Mouse (Mus musculus) heart, postnatal 0 days (tissue): ENCODE measurements around the gene B4galnt2.

Source experiments
- CTCF ChIP-seq: IDR thresholded peaks from 2 replicates; pipeline ENCODE4 v1.5.1; 2016; ENCODE audit warnings: antibody characterized with exemption, control low read depth, low read depth
- EP300 ChIP-seq: IDR thresholded peaks from 2 replicates; pipeline ENCODE4 v1.6.1; 2016; ENCODE audit warnings: antibody characterized with exemption, low read depth

DNA sequence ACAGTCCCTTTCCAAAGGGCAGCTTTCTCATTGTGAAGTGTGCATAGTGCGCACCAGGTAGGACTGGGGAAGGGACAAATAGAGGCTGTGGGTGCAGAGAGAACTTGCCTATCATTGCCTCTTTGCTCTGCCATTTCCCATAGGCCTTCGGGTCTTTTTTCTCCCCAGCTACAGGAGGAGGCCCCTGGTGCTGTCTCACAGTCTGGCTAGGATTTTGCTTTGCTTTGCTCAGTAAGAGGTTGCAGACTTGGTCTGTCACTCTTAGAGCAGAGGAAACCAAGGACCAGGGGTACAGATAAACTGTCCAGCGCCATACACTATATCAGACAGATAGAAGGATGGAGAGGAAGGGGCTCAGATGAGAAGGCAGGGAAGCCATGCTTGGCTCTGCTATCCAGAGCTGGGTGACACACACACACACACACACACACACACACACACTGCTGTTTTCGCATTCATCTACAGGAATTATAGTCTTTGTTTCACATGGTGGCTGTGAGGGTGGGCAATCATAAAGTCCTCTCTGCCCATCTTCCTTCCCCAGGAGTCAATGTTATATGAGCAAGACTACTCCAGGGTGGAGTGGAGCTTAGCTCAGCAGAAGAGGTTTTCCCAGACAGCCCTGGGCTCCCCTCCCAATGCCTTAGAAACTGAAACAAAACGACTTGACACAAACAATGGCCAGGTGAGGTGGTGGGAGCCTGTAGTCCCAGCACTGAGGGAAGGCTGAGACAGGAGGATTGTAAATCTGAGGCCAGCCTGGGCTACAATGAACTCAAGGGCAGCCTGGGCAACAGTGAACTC, 73.8 kb downstream of the B4galnt2 start:
- TF ChIP-seq CTCF, result no peak
- TF ChIP-seq EP300, result no peak
